Comparison of ENCODE assay signal across 15 mouse cellular contexts in the genomic region with DNA sequence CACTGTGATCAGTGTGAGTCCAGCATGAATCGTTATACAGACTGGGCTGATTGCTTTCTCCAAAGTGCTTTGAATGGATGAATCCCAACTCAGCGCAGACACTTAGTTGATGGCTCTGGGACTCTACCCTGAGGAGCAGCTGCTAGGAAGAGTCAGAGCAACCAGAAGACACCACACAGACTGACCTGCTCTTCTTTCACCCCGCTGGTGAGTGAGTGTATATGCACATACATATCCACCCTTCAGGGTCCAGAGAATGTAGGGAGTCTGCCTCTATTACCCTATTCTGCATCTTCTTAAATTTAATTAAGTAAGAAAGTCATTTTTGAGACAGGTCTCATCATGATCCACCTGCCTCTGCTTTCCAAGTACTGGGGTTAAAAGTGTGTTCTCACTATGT.
DNase-seq lines count a peak whose midpoint lies in the region; ATAC-seq and TF ChIP-seq lines count a peak whose summit lies in the region.
"Had no signal": no experiment of that assay in that cellular context is flagged by ENCODE, and none has a peak within 500 bp of the region (broad histone marks: within the 10 kb centered on the region; RNA-seq: fewer than 3 reads in every experiment).

No protein-coding gene starts in this region.

- H3K4me3 ChIP-seq in forebrain, embryonic 11.5 days (ENCODE audit: low read depth, low read length): no peak overlapping the region
- H3K4me3 ChIP-seq in forebrain, embryonic 15.5 days: no peak overlapping the region
- H3K4me3 ChIP-seq in hindbrain, postnatal 0 days (ENCODE audit: low read length): no peak overlapping the region
- no peak overlapping the region for H3K4me3 ChIP-seq in neural tube, embryonic 13.5 days
- H3K4me3 ChIP-seq: limb, embryonic 15.5 days had no signal

- no peak overlapping the region for H3K4me2 ChIP-seq in forebrain, embryonic 11.5 days (ENCODE audit: low read depth, low read length, severe bottlenecking)
- H3K4me2 ChIP-seq in forebrain, embryonic 15.5 days (replicated peaks): no peak overlapping the region
- H3K4me2 ChIP-seq in hindbrain, postnatal 0 days (ENCODE audit: low read depth, low read length): no peak overlapping the region
- no peak overlapping the region for H3K4me2 ChIP-seq in neural tube, embryonic 13.5 days
- H3K4me2 ChIP-seq: limb, embryonic 15.5 days had no signal

- no peaks in the 10 kb centered on the region for H3K36me3 ChIP-seq in forebrain, embryonic 11.5 days (ENCODE audit: control insufficient read depth, insufficient read depth, low read length)
- H3K36me3 ChIP-seq in forebrain, embryonic 15.5 days: no peaks in the 10 kb centered on the region
- no peaks in the 10 kb centered on the region for H3K36me3 ChIP-seq in hindbrain, postnatal 0 days (ENCODE audit: insufficient read depth, low read length)
- H3K36me3 ChIP-seq in neural tube, embryonic 13.5 days: no peaks in the 10 kb centered on the region
- H3K36me3 ChIP-seq: limb, embryonic 15.5 days had no signal

- TF ChIP-seq CTCF in hindbrain, postnatal 0 days (IDR thresholded peaks at IDR 0.05; ENCODE audit: low read depth): peak; percentile 13; the same call in 1 of the 2 replicates

- ATAC-seq in forebrain, embryonic 11.5 days (replicated peaks; ENCODE audit: low FRiP score): 0 out of 2 replicates have a peak, but pooled peaks have one; percentile 36
- peak; percentile 43 for ATAC-seq in forebrain, embryonic 15.5 days (replicated peaks)
- no peak for ATAC-seq in hindbrain, postnatal 0 days
- peak; percentile 64 for ATAC-seq in neural tube, embryonic 13.5 days (ENCODE audit: low read depth)
- ATAC-seq: liver, postnatal 0 days had no signal

- H3K9ac ChIP-seq in forebrain, embryonic 11.5 days (ENCODE audit: low read length): no peak overlapping the region
- H3K9ac ChIP-seq in forebrain, embryonic 15.5 days (replicated peaks): no peak overlapping the region
- H3K9ac ChIP-seq in hindbrain, postnatal 0 days (replicated peaks; ENCODE audit: low read length): no peak overlapping the region
- no peak overlapping the region for H3K9ac ChIP-seq in neural tube, embryonic 13.5 days
- H3K9ac ChIP-seq: limb, embryonic 15.5 days; liver, postnatal 0 days had no signal

- no peaks in the 10 kb centered on the region for H3K9me3 ChIP-seq in forebrain, embryonic 11.5 days (ENCODE audit: control insufficient read depth, low read length)
- no peaks in the 10 kb centered on the region for H3K9me3 ChIP-seq in forebrain, embryonic 15.5 days
- no peaks in the 10 kb centered on the region for H3K9me3 ChIP-seq in hindbrain, postnatal 0 days (ENCODE audit: low read length)
- no peaks in the 10 kb centered on the region for H3K9me3 ChIP-seq in neural tube, embryonic 13.5 days
- H3K9me3 ChIP-seq: limb, embryonic 15.5 days had no signal

- no peak for DNase-seq in forebrain, embryonic 11.5 days (ENCODE audit: low spot score)
- DNase-seq in hindbrain, postnatal 0 days (ENCODE audit: low spot score): no peak
- DNase-seq in spleen, adult 18-20 months: no peak
- DNase-seq in gastrocnemius, postnatal 25 days: no peak
- no peak for DNase-seq in cerebellum, adult 9-11 months
- DNase-seq: adrenal gland, postnatal 25 days; cerebellum, postnatal 25 days; heart, adult 18-20 months; liver, postnatal 0 days; lung, postnatal 36 days; right cerebral cortex, postnatal 25 days; thymus, adult 18-20 months had no signal

- no peaks in the 10 kb centered on the region for H3K27me3 ChIP-seq in forebrain, embryonic 11.5 days (ENCODE audit: control insufficient read depth, insufficient read depth, low read length)
- H3K27me3 ChIP-seq in forebrain, embryonic 15.5 days: no peaks in the 10 kb centered on the region
- H3K27me3 ChIP-seq in hindbrain, postnatal 0 days (ENCODE audit: insufficient read depth, low read length): no peaks in the 10 kb centered on the region
- 0 out of 2 replicates have a peak, but pooled peaks cover 3% of the 10 kb centered on the region for H3K27me3 ChIP-seq in neural tube, embryonic 13.5 days
- H3K27me3 ChIP-seq: limb, embryonic 15.5 days had no signal

- WGBS in forebrain, embryonic 11.5 days: 32% methylated on average over 3 of the region's 3 CpGs
- WGBS in forebrain, embryonic 15.5 days: 36% methylated on average over 3 of the region's 3 CpGs
- WGBS in hindbrain, postnatal 0 days: 36% methylated on average over 3 of the region's 3 CpGs
- WGBS in neural tube, embryonic 13.5 days: 43% methylated on average over 3 of the region's 3 CpGs

- peaks cover 5% of the 10 kb centered on the region; the same call in 1 of the 2 replicates for H3K4me1 ChIP-seq in forebrain, embryonic 11.5 days (replicated peaks; ENCODE audit: control insufficient read depth, insufficient read depth, low read length)
- peaks cover 30% of the 10 kb centered on the region for H3K4me1 ChIP-seq in forebrain, embryonic 15.5 days
- no peaks in the 10 kb centered on the region for H3K4me1 ChIP-seq in hindbrain, postnatal 0 days (ENCODE audit: insufficient read depth, low read length)
- H3K4me1 ChIP-seq in neural tube, embryonic 13.5 days (replicated peaks): peaks cover 28% of the 10 kb centered on the region
- H3K4me1 ChIP-seq: limb, embryonic 15.5 days had no signal

- H3K27ac ChIP-seq in forebrain, embryonic 11.5 days (ENCODE audit: low read depth, low read length): peak overlapping the region; percentile 43; the same call in 1 of the 2 replicates
- H3K27ac ChIP-seq in forebrain, embryonic 15.5 days (replicated peaks): peak overlapping the region; percentile 85
- H3K27ac ChIP-seq in hindbrain, postnatal 0 days: no peak overlapping the region
- H3K27ac ChIP-seq in neural tube, embryonic 13.5 days (replicated peaks): no peak overlapping the region
- H3K27ac ChIP-seq: limb, embryonic 15.5 days had no signal

Comparison
In these comparisons a context has a peak if more than half of its experiments do, and no peak if none do; other contexts are left out.
1. H3K27ac ChIP-seq: peak in forebrain, embryonic 11.5 days (single experiment) and forebrain, embryonic 15.5 days (single experiment); none in hindbrain, postnatal 0 days (single experiment) and neural tube, embryonic 13.5 days (single experiment).